Mouse (Mus musculus) Muller cell, postnatal 12 days (primary cell): ENCODE data around the gene Ifitm2.
"Not testable (repeated sequence)": the region's sequence is repeated elsewhere in the genome, so short reads cannot be mapped to it uniquely, and the experiment has no call there.

Experiments
- DNase-seq: peaks from one replicate; pipeline ENCODE4 v3.0.0-alpha.2; 2015; ENCODE audit errors: inconsistent ontology term

Gene Ifitm2

DNA sequence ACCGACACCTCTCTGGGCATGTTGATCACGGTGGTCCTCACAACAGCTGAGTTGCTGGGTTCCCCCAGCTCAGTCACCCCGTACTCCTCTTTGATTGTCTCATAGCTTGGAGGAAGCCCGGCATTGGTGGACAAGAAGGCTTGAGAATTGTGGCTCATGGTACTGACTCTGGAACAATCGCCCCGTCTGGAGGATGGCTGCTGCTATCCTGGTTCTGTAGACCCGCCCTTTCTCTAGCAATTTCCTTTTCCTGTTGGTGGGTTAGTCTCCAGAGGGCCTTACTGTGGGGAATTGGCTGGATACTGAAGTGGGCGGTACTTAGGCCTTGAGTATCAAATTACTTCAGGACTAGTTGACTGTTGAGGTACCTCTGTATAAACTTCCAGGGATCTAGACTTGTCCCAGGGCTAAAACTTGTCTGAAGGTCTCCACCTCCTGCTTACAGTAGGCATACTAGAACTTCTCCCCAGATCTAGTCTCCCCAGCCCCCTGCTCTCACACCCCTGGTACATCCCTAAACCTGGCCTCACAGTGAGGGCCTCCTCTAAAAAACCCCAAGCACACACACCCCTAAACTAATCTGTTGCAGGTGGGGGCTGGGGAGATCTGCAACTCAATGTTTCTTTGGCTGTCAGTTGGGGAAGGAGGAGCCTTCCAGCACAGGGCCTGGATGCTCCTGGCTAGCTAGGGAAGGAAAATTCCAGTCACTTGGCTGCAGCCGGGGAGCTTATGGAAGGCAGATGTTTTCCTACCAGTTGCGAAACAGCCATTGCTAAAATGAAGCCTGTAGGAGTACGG, at the start of gene Ifitm2, which contains the start of gene Gm45717:
TSS of gene Ifitm2 (minus strand) at position 230 of the 798 bp plus-strand sequence.
TSS of gene Gm45717 (minus strand) at position 180 of the 798 bp plus-strand sequence.
- DNase-seq = peak; percentile 79

DNA sequence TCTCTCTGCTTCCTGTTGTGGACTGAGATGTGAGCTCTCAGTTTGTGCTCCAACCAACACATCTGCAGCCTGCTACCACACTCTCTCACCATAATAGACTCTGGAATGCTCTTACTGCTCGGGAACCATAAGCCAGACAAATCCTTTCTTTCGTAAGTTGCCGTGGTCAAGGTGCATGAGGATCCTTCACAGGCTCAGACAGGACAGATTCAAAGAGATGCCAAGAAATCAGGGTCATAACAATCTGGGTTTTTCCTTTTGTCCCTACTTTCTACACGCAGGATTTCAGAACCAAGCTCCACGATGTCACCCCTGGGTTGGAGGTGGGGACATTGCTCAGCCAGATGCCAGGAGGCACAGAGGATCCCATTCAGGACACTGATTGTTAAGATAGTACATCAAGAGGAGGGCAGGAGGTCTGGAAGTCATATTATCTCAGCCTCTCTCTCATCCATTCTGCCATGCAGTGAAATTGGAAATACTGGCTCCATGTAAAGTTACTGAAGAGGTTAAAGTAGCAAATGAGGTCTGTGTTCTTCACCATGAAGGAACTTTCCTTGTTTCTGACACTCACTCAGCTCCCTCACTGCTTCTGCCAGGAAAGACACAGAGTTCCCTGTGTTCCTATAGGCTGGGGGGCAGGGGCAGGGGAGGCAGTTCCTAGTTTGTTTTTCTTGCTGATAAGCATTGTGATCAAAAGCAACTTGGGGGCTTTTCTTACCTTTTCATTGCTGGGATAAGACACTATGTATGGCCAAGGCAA, 47.6 kb upstream of the Ifitm2 start:
- no peak for DNase-seq

DNA sequence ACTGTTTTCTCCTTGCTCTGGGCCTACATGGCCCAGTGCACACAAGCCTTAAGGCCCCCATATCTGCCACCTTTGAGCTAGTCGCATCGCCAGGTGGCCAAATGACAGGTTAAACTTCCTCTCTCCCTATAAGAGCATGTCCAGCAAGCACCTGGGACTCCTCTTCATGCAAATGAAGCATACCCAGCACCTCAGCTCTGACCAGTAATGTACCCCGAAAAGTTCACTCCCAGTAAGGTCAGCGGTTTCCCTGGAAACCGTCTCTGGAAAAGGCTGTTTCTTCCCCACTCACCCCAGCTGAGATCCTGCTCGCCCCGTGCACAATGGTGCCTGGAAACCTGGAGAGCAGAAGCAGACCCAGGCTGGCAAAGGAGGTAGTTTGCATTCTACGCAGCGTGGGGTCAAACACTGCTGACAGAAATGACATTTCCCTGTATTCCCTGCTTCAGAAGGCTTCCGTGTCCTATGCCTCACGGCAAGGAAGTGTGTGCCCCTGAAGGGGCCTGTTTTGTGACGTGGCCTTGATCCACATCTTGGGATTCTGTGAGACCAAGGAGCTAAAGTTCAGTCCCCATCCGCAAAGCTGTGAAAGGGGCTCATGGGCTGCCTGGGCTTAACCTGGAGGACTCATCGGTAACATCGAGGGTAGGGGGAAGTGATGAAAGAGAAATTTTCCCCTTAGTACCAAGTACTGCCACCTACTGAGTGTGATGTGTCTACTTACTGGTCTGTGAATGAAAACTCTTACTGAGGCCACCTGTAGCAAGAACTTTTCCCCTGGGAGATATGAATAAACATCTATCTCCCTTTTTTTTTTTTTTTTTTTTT, 45.3 kb upstream of the Ifitm2 start:
- DNase-seq = no peak

DNA sequence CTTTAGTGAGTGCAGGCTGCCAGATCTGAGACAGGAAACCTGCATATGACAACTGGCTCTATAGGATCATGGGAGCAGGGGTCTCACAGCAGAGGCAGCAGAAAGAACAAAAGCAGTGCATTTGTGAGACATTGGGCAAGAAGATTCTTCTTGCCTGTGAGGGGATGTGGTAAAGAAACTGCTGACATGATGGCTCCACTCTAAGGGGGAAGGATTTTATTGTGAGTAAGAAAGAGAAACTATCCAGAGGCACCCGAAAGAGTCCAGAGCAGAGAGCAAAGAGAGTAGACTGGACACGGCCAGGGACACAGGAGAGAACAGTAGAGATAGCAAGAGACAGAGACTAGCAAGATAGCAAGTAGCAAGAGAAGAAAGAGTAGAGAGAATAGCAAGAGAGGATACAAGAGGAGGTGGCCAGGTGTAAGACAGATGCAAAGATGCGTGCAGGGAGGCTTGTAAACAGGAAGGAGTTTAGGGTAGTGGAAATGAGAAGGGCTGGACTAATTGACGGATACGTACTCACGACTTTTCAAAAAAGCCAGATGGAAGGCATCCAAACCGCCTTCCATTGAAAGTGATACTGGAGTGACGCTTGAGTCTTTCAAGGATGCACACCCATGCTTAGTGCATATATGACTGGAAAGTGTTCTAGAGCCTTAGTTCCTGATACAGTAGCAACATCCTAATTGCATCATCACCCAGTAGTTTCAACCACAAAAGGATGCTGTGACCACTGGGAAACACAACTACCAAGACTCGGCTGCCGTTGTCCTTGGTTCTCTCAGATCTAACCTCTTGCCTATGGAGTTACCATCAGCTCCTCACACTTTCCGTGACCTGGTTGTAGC, 43.3 kb upstream of the Ifitm2 start:
- DNase-seq = no peak

DNA sequence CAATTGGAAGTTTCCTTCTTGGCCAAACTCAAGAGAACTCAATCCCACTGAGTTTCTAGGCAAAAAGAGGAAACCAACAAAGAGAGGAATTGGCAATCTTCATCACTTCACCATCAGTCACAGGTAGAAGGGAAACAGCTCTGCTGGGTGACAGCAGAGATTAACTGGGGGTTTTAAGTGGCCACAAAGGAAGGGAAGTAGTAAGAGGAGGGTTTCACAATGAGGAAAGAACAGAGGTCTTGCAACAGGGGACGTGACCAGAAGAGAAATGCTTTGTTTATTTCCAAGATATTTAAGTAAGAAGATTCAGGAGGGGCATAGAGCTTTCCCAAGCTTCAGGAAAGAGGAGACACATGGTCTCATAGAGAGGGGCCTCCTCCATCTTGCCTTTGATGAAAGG, 42.0 kb upstream of the Ifitm2 start:
- no peak for DNase-seq

DNA sequence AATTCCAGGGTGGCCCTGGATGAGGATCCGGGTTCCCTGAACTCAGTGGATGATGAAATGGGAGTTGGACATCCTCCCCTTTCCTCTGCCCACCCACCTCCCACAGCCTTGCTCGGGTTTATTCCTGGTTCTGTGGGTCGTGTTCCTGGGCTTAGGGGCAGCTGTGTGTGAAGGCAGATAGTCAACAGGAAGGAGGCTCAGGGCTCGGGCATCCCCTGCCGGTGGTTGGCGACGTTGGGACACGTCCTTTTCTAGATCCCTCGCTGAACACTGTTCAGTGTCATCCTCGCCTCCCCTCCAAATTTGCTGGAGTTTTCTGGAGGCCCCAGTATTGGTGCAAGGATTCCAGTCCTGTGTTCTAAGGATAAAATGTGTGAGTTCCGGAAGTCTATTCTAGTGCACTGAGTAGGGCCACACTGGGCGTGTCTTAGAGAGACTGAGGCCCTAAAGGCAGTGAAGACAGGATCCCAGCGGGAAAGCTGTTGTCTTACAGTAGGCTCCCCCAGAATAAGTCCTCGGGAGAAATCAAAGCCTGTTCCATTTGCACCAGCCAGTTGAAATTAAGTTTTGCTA, 35.4 kb upstream of the Ifitm2 start:
- no peak for DNase-seq

DNA sequence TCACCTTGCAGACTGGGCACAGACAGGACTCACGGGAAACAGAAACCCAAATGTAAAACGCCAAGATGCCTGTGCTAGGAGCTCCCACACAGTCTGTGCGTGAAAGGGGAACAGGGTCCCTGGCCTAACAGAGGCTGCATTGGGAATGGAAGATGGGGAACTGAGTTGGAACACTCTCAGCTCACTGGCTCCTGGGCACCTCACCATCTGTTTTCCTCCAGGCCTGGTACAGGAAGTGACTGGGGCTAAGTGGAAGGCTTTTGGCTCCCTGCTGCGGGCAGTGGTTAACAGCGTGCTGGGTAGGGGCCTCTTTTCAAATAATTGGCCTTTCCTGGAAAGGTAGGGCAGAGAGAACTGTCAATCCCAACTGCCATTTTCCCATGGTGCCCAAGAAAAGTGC, 34.8 kb upstream of the Ifitm2 start:
- DNase-seq = no peak

DNA sequence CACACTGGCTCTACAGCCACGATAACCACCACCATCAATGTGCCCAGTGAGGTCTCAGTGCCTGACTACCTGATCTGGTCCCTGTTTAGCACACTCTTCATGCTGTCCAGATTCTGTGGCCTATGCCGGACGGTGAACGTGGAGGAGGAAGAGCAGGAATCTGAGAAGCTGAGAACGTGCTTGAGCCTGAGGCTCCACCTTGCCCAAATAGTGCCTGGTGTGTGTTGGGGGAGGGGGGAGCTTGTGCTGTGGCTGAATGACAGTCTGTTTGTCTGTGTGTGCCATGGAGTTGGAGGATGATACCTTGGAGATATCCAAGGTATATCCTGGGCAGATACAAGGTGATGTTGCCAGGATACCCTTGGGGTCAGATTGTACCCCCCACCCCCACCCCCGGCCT, 34.4 kb upstream of the Ifitm2 start:
- DNase-seq = no peak

DNA sequence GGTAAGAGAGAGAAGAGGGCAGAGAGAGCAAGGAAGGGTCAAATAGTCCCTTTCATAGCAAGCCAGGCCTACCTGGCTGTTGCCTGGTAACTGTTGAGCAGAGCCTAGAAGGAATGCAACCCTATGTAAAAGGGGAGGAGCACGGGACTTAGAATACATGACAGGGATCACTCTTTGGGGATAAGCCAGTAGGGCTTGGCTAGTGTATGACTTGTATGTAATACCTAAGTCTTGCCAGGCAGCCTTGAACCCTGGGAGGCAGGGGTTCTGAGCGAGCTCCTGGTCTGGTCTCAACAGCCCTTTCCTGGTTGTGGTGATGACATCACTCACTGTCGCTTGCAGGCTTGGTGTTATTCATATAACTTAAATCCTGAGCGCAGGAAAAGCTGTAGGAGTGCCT, 33.2 kb upstream of the Ifitm2 start:
- no peak for DNase-seq

DNA sequence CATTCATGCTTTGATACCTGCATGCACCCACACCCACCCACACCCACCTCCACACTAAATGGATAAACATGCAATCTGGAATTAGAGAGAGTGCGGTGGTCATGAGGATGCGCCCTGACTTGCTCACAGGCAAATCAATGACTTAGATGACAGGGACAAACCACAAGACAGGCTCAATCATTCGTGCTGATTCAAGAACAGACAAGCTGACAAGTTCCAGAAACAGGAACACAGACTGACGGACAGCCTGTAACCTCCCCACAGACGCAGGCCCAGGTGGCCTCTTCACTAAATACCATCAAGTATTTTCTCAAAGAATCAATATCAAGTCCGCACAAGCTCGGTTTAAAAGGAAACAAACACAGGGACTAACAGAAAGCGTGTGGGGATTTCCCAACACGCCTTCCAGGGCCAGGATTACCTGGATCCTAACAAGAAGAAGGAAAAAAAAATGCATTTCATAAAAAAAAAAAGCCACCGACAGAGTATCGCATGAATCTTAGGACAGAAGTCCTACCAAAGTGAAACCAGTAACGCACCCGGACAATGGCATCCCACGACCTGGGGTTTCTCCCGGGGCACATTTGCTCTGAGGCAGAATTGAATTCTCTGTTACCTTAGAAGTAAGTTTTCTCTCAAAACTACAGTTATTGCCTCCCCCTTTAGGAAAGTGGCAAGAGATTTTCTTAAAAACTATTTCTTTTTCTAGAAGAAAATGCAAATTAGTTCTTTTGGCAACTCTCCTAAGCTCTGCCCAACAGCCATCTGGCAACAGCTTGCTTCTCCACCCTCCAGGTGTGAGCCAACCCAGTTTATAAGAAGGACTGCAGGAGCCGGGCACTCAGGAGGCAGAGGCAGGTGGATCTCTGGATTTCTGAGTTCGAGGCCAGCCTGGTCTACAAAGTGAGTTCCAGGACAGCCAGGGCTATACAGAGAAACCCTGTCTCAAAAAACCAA, 31.7 kb upstream of the Ifitm2 start:
- no peak for DNase-seq

DNA sequence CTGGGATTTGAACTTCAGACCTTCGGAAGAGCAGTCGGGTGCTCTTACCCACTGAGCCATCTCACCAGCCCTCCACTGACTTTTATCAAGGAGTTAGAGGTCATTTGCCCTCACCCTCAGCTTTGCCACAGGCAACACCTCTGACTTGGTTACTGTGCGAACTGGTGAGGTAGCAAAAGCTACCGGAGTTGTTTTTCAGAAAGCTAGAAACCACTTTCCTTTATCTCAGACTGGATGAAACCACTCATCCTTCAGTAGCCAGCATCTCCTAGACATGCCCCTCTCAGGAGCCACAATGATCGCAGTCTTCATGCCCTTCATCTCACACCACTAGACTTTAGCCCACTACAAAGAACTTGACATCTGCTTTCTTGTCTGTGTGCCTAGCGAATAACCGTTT, 27.2 kb upstream of the Ifitm2 start:
- DNase-seq = no peak

DNA sequence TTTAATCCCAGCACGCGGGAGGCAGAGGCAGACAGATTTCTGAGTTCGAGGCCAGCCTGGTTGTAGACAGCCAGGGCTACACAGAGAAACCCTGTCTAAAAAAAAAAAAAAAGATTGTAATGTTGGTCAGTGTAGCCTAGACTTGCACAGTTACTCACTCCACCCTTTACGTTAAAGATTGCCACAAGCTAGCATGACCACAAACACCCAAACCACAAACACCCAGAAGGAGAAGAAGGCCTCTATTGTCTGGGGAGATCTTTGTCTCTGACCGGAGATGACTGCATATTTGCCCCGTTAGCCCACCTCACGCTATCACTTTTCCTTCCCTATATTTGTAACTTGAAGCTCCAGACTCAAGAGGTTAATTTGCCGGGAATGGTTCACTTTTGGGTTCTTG, 25.9 kb upstream of the Ifitm2 start:
- DNase-seq = peak; percentile 40

DNA sequence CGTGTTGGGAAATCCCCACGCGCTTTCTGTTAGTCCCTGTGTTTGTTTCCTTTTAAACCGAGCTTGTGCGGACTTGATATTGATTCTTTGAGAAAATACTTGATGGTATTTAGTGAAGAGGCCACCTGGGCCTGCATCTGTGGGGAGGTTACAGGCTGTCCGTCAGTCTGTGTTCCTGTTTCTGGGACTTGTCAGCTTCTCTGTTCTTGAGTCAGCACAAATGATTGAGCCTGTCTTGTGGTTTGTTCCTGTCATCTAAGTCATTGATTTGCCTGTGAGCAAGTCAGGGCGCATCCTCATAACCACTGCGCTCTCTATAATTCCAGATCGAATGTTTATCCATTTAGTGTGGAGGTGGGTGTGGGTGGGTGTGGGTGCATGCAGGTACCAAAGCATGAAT, 20.9 kb upstream of the Ifitm2 start:
- DNase-seq = not testable (repeated sequence)

DNA sequence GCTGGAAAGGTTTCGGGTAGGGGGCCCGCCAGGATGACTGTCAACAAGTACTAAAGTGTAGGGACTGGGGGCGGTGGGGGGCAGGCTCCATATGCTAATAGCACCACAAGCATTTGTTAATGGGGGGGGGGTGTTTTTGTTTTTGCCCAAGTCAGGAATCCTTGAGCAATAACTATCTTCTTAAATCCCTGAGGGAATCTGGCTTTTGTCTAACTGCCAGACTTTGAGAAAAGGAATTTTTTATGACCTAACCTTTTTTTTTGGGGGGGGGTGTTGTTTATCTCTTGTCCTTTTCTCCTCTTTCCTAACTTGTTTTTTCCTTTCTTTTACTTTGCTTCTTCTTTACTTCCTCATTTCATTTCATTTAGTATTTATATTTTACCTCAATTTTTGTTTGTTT, 19.7 kb upstream of the Ifitm2 start:
- DNase-seq = no peak

DNA sequence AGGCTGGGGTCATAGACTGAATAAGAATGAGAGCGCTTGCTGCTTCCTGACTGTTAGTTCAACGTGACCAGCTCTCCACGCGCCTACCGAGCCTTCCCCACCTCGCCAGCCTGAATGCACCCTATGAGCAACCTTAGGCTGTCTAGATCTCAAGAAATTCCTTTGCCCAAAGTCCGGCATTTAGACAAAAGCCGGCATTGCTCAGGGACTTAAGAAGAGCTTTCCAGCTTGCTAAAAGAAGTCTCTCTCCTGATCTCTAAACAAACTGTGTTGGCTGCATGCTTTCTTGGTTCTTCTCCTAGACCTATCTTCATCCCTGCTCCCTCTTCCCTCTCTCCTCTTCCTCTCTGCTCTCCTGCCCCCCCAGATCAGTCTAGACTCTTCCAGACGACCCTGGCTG, 19.2 kb upstream of the Ifitm2 start:
- DNase-seq = no peak

DNA sequence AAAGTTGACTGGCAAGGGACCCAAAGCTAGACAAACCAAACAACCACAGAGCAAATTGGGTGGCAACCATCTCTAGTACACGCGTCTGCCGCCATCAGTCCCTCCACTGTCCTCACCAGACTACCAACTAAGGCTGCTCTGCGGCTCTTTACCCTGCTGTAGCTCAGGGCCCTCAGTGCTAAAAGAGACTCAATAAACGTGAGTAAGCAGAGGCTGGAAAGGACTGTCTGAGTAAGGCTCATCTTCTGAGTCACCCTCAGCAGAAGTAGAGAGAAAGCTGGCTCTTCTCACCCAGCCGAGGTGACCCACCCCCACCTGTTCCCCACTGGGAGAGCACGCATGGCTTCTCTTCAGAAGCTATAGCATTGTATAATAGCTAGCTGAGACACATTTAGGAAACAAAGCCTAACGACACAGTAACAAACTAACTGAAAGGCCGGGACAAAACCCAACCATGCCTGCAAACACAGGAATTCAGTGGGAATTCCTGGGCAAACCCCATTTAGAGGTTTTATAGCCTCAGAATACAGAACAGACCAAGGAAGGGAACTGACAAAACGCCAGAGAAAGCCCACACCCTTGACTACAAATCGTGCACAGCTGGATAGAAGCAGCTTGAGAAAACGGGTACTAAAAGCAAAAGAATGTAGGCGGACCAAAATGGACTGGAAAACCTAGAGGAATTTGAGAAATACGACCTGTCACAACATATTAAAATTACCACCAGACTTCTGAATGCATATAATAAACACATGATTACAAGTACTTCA, 17.8 kb upstream of the Ifitm2 start:
- peak; percentile 94 for DNase-seq

DNA sequence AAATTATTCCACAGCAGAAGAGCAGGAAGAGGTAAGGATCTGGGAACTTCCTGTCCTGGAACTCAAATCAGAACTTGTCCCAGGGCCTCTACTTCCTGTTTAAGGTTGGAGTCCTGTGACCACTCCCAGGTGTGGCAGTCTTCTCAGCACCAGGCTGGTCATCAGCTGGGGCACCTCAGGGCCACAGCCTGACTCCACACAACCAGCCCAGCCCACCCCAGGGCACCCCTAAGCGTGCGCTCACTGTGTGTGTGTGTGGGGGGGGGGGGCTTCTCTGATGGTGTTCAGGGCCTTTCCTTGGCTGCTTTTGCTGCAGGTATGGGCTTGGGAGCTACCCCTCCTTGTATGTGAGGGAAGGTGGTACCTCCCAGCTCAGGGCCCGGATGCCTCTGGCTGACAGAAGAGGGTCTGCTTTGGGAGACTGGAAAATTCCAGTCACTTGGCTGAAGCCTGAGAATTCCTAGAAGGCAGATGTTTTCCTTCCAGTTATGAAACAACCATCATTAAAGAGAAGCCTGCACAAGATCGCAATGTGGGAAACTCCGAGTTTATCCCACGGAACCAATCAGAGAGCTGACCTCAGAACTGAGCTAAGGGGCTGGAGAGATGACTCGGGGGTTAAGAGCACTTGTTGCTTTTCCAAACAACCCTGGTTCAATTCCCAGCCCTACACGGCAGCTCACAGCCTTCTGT, 15.8 kb upstream of the Ifitm2 start:
- DNase-seq = no peak

DNA sequence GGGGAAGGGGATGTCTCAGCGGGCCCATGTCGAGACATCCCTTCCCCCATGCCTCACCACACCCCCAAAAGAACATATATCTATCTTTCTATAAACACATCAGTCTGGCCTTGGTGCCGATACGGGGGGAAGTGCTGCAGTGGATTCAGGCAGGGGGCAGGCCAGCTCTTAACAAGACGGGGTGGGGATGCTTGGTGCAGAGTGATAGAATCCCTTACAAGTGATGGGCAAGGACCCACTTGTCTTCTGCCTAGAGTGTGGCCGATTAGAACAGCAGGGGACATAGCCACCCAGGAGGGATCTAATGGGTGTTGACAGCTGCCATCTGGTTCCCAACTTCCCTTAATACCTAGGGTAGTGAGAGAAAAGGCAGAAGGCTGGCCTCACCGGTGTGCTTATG, 15.1 kb upstream of the Ifitm2 start:
- DNase-seq = no peak
